11 mouse cellular contexts compared by ENCODE assay signal in the genomic region with DNA sequence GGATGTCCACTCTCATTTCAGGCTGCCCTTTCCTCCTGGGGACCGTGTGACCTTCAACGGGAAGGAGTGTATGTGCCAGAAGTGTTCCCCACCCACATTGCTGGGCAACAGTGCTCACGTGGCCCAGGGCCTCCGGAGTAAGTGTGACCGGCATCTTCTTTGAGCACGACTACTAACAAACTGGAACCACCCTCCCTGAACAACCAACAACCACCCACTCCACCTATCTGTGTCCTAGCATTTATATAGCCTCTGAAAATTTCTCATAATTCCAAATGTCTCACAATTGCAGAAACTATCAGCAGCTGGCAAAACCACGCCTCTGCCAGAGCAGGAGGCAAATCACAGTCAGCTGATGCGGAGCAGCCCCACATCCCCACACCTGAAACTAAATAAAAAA.
"Had no signal": no experiment of that assay in that cellular context is flagged by ENCODE, and none has a peak within 500 bp of the region (broad histone marks: within the 10 kb centered on the region; RNA-seq: fewer than 3 reads in every experiment).

No protein-coding gene starts in this region.

- H3K4me3 ChIP-seq: kidney, embryonic 15.5 days; limb, embryonic 13.5 days; midbrain, embryonic 12.5 days; neural tube, embryonic 13.5 days had no signal

- H3K27ac ChIP-seq: kidney, embryonic 15.5 days; limb, embryonic 13.5 days; liver, embryonic 14.5 days; midbrain, embryonic 12.5 days; neural tube, embryonic 13.5 days had no signal

- DNase-seq: kidney, adult 2 months; kidney, postnatal 14 days; layer of hippocampus, adult 9-11 months; lung, adult 18-20 months; retina, postnatal 1 day; thymus, postnatal 36 days had no signal
